8 mouse cellular contexts compared by ENCODE assay signal in the genomic region with DNA sequence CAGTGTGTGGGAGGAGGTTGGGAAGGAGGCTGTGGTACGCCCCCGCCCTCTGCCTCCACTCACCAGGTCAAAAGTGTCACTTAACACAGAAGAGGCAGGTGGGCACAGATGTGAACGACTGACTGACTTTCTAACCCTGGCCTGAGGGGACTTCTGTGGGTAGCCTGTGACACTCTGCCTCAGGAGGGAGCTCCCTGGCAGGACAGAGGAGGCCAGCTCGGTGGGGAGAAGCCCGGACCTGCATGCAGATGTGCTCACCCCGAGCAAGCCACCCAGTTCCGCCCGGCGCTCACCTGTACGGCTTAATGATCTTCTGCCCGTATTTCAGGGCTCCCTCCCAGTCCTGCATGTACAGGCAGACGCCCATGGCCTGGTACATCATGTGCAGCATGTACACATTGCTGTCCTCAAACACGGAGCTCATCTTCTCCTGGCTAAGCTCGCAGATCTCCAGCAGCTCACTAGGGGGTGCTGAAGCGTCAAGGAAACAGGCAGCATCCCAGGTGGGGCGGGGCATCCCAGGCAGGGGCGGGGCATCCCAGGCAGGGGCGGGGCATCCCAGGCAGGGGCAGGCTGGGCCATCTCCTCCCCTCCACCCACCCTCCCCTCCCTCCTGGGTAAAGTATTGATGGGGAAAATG. TPM values are rescaled to one million over a fixed set of nuclear protein-coding genes. Genes with fewer than 3 reads are reported as not detected.
DNase-seq lines count a peak whose midpoint lies in the region; ATAC-seq and TF ChIP-seq lines count a peak whose summit lies in the region.

No protein-coding gene starts in this region.

- no peak overlapping the region for H3K4me2 ChIP-seq in heart, embryonic 11.5 days

- no peaks in the 10 kb centered on the region for H3K27me3 ChIP-seq in heart, adult 2 months (ENCODE audit: control insufficient read depth, insufficient read depth, low read length)
- no peaks in the 10 kb centered on the region for H3K27me3 ChIP-seq in heart, embryonic 11.5 days (ENCODE audit: control insufficient read depth, insufficient read depth, low read length)
- H3K27me3 ChIP-seq in embryonic facial prominence, embryonic 10.5 days (replicated peaks; ENCODE audit: low read depth, poor library complexity, severe bottlenecking) = no peaks in the 10 kb centered on the region

- WGBS in heart, adult 2 months = 64% methylated on average over 17 of the region's 18 CpGs
- 49% methylated on average over 18 of the region's 18 CpGs for WGBS in heart, embryonic 11.5 days (ENCODE audit: insufficient replicate concordance)
- WGBS in embryonic facial prominence, embryonic 10.5 days = 33% methylated on average over 18 of the region's 18 CpGs

- no peak overlapping the region for H3K9ac ChIP-seq in heart, adult 2 months (ENCODE audit: low read depth, low read length)
- no peak overlapping the region for H3K9ac ChIP-seq in heart, embryonic 11.5 days (ENCODE audit: low read depth, low read length)

- peak; percentile 59 for TF ChIP-seq CTCF in heart, adult 2 months (IDR thresholded peaks at IDR 0.05)

- H3K79me2 ChIP-seq in heart, adult 2 months (replicated peaks; ENCODE audit: control insufficient read depth, insufficient read depth, low read length) = no peaks in the 10 kb centered on the region

- H3K36me3 ChIP-seq in heart, adult 2 months (ENCODE audit: control insufficient read depth, insufficient read depth, low read length) = no peaks in the 10 kb centered on the region
- peaks cover 7% of the 10 kb centered on the region; the same call in 1 of the 2 replicates for H3K36me3 ChIP-seq in heart, embryonic 11.5 days (ENCODE audit: control insufficient read depth, insufficient read depth, low read length)
- H3K36me3 ChIP-seq in embryonic facial prominence, embryonic 10.5 days (replicated peaks) = peaks cover 44% of the 10 kb centered on the region

- peak in 1 of 2 experiments; percentile 56 for DNase-seq in heart, adult 2 months
- DNase-seq in adrenal gland, adult 2 months = peak; percentile 61
- peak; percentile 74 for DNase-seq in embryonic facial prominence, embryonic 10.5 days (ENCODE audit: low spot score)
- peak; percentile 61 for DNase-seq in kidney, adult 18-20 months
- DNase-seq in left cerebral cortex, postnatal 14 days (ENCODE audit: low spot score in 2 of 2) = peak; percentile 69 to 79
- DNase-seq in mesoderm, embryonic 11.5 days (ENCODE audit: low read depth, low spot score) = peak; percentile 54
- peak; percentile 72 for DNase-seq in thymus, postnatal 14 days

- H3K4me3 ChIP-seq in heart, adult 2 months = no peak overlapping the region
- no peak overlapping the region for H3K4me3 ChIP-seq in heart, embryonic 11.5 days (ENCODE audit: low read depth, low read length)
- no peak overlapping the region for H3K4me3 ChIP-seq in embryonic facial prominence, embryonic 10.5 days

- intact Hi-C loops in heart, adult 2 months (cut with DNase I) = loop anchor here (1.0 kb wide), 1 partner anchor 182 kb away; no protein-coding TSS in a partner anchor
- intact Hi-C loops in left cerebral cortex, postnatal 14 days (cut with DNase I) = loop anchor here (5.0 kb wide), 2 partner anchors 181 to 861 kb away; no protein-coding TSS in a partner anchor

- no peak for TF ChIP-seq EP300 in heart, adult 2 months (IDR thresholded peaks at IDR 0.05; ENCODE audit: insufficient read depth, low read depth, low read length)

- no peak for ATAC-seq in heart, embryonic 11.5 days (replicated peaks; ENCODE audit: insufficient number of reproducible peaks, low FRiP score, low TSS enrichment)

- no peaks in the 10 kb centered on the region for H3K9me3 ChIP-seq in heart, embryonic 11.5 days (replicated peaks; ENCODE audit: control insufficient read depth, low read length)
- no peaks in the 10 kb centered on the region for H3K9me3 ChIP-seq in embryonic facial prominence, embryonic 10.5 days

- H3K27ac ChIP-seq in heart, adult 2 months = no peak overlapping the region
- H3K27ac ChIP-seq in heart, embryonic 11.5 days (ENCODE audit: low read depth, low read length) = no peak overlapping the region
- peak overlapping the region; percentile 37 for H3K27ac ChIP-seq in embryonic facial prominence, embryonic 10.5 days (replicated peaks)

- no peak for TF ChIP-seq POLR2A in heart, adult 2 months (IDR thresholded peaks at IDR 0.05; ENCODE audit: insufficient read depth, low read depth, low read length)

- H3K4me1 ChIP-seq in heart, adult 2 months (ENCODE audit: control insufficient read depth, insufficient read depth, low read length) = peaks cover 10% of the 10 kb centered on the region
- H3K4me1 ChIP-seq in heart, embryonic 11.5 days (ENCODE audit: control insufficient read depth, insufficient read depth, low read length) = peaks cover 19% of the 10 kb centered on the region
- H3K4me1 ChIP-seq in embryonic facial prominence, embryonic 10.5 days = peaks cover 36% of the 10 kb centered on the region

RNA-seq across cellular contexts. Expression of a gene that starts 38.5 kb away (rescaled TPM):
- total RNA-seq in heart, adult 2 months (2021) = 10 to 100 TPM; 81.5 to 99.2 TPM
- 117 and 142 TPM in 2 replicates for polyA plus RNA-seq in heart, adult 2 months (2012; rRNA removed)
- 150 and 161 TPM in 2 replicates for polyA plus RNA-seq in heart, embryonic 11.5 days (2014; fragmentation: Nextera tagmentation; extraction: Ambion mirVana)
- 10 to 100 TPM; 76.9 to 85.2 TPM for total RNA-seq in adrenal gland, adult 2 months (2021)
- 60.6 and 72.5 TPM in 2 replicates for polyA plus RNA-seq in adrenal gland, adult 2 months (2012; rRNA removed)
- 78.5 and 84.3 TPM in 2 replicates for polyA plus RNA-seq in embryonic facial prominence, embryonic 10.5 days (2016; fragmentation: Nextera tagmentation; extraction: Ambion mirVana)
- 100 to 1,000 TPM; 110 to 113 TPM for total RNA-seq in left cerebral cortex, postnatal 14 days (2021)
